Mouse (Mus musculus): ENCODE measurements around the gene Gtse1.

Gtse1 gene

DNA sequence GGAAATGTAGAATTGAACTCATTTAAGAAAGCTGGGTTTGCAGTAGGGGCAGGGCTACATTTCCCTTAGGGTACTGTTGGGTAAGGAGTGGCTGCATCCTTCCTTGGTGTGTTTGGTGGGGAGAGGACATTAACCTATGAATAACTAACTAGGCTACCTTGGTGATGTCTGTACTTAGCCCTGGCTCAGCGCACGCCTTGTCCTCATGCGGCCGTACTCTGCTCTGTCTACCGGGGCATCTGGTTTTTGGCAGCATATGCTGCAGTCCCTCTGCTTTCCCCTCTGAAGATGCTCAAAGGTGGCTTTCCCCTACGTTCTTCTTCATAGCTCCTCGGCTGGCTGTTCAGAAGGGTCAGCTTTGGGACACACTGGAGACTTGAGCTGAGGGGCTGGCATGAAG lies 17.8 kb downstream of the Gtse1 start:
- no peak for DNase-seq (ENCODE audit: low read depth)

DNA sequence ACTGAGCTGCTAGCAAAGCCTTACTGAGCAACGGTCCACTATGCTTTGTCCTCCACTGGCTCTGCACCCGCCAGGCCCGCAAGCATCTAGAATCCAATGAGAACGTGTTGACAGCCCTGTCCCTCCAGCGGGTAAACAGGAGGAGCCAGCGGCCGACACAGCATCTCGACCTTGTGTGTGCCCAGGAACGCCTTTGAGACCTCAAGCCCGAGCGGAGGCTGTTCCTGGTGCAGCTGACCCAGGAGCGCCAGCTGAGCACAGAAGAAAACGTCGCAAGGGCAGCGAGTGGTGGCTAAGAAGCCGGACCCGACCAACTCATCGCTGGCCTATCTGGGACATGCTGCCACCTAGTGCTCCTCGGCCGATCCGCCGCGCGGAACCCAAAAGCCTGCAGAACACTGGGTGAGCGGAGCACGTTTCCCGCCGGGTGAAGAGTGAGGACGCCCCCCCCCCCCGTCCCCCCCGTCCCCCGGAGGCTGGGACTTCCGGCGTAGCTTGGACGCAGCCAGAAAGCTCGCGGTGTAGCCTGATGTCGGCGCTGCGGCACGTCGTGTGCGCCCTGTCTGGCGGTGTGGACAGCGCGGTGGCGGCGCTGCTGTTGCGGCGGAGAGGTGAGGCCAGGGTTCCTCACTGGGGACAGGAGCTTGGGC lies 19.4 kb downstream of the Gtse1 start, which contains the start of gene Trmu:
Gene Trmu, plus strand, starts transcription at position 465 of the 650 bp plus-strand sequence.
- peak; percentile 93 for DNase-seq (ENCODE audit: low read depth)

DNA sequence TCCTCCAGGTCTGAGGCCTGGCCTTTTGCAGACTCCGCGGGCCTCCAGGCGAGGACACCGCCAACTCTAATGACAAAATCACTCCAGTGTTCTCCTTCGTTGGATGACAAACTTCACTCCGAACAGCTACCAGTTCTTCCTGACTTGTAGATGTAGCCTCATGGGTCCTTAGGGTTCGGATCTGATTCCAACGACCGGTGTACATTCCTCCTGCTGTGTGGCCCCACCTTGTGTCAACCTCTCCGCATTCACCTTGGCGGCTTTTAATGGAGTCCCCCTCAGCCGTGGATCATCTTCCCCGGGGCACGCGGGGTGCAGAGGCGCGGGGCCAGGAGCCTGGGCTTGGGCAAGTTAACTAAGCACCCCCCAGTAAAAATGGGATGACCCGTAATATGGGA lies 20.0 kb downstream of the Gtse1 start:
- no peak for DNase-seq (ENCODE audit: low read depth)

DNA sequence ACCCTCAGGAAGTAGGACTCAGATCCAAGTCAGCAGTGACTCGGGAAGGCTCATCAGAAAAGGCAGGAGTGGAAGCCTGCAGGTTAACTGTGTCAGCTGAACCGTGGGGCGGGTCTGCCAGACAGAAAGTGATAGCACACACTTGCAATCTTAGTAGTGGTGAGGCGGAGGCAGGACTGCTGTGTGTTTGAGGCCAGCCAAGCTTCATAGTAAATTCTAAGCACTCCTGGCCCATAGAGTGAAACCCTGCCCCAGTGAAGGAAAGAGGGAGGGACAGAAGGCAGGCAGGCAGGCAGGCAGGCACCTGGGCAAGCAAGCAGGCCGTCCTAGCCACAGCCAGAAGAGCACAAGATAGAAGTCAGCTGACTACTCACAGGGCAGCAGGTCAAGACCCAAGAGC lies 26.1 kb downstream of the Gtse1 start:
- DNase-seq (ENCODE audit: low read depth) = no peak

DNA sequence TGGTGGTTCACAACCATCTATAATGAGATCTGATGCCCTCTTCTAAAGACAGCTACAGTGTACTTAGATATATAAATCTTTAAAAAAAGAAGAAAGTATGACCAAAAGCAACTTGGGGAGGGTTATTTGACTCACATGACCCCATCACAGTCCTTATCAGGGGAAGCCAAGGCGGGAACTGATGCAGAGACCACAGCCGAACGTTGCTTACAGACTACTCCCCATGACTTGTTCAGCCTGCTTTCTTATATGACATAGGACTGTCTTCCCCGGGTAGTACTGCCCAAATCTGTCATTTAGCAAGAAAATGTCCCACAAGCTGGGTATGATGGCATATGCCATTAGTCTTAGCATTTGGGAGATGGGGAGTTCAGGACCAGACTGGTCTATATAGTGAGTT lies 29.7 kb downstream of the Gtse1 start:
- DNase-seq (ENCODE audit: low read depth) = no peak

DNA sequence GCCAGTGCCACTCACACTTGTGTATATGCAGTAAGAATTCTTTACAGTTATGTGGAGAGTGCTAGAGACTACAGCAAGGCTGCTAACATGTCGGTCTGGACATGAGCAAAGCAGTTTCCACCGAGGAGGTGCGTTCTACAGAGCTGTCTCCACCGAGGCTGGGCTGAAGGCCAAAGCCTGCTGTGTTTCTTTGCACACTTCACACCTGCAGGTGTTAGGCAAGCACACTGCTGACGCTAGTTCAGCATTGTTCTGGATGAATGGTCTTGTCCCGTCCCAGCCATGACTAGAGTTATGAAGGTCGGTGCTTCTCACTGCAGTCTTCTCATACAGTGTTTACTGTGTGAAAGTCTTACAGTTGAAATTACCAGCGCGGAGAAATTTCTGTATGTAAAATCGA lies 32.4 kb downstream of the Gtse1 start:
- no peak for DNase-seq (ENCODE audit: low read depth)

DNA sequence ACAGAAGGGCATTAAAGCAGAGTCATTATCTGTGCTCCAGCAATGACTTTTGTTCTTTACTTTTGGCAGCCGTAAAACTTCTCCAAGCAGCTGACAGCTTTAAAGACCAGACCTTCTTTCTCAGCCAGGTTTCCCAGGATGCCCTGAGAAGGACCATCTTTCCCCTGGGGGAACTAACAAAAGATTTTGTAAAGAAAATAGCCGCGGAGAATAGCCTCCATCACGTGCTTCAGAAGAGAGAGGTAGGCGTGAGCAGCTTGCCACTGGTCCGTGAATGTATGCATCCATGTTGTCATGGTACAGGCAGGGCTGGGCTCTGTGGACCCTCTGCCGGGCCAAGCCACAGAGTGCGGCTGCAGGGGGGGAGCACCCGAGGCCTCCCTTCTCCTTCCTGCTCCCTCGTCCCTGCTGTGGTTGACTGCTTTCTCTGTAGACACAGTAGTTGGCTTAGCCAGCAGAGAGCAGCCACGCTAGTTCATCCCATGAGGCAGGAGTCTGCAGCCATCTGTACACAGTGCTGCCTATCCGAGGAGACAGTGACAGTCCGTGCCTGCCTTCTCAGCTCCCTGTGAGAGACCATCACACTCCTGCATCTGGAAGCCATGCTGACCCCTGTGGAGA lies 33.1 kb downstream of the Gtse1 start:
- no peak for DNase-seq (ENCODE audit: low read depth)

DNA sequence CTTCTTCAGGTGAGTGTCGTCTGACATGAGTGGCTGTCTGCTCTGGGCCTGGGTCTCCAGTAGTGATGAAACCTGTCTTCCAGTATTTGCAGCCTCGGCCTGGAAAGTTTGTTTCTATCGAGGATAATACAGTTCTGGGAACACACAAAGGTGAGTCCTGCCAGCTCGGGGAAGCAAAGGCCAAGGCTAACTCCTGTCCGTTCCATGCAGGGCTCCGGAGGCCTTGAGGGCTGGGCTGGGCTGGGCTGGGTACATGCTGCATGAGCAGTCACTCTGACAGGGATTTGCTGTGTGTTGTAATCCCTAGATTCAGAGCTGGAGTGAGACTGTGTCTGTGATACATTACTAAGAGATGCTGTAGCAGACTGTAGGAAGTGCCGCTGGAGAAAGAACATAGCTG lies 34.3 kb downstream of the Gtse1 start:
- DNase-seq (ENCODE audit: low read depth) = no peak

DNA sequence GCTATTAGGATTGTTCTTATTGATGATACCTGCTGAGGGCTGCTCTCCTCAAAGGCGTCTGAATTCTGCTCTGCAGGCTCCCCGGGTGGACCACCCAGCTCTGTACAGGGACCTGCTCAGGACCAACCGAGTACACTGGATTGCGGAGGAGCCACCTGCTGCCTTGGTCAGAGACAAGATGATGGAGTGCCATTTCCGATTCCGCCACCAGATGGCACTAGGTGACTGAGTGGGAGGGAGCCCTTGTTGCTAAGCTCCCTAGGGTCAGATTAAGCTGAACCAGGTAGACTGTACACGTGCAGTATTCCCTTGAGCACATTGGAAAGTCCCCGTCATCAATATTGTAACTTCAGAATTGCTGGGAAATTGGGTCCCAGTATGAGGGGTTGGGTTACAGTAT lies 36.7 kb downstream of the Gtse1 start:
- DNase-seq (ENCODE audit: low read depth) = peak; percentile 89

DNA sequence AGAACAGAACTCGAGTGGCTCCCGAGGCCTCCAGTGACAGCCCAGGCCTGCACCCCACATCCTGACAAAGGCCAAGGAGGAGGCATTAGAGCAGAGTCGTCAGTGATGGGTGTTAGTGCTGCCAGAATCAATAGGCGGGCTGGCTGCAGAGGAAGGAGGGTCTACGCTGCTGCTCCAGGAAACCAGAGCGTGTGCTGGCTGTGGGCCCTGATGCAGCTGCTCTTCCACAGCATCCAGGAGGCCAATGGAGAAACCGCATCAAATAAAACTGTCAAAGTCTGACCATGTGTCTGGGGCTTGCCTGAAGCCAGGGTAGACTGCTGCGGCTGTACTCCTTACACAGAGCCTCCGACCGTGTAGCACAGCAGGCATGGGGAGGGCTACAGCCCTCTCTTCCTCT lies 37.6 kb downstream of the Gtse1 start:
- DNase-seq (ENCODE audit: low read depth) = no peak

DNA sequence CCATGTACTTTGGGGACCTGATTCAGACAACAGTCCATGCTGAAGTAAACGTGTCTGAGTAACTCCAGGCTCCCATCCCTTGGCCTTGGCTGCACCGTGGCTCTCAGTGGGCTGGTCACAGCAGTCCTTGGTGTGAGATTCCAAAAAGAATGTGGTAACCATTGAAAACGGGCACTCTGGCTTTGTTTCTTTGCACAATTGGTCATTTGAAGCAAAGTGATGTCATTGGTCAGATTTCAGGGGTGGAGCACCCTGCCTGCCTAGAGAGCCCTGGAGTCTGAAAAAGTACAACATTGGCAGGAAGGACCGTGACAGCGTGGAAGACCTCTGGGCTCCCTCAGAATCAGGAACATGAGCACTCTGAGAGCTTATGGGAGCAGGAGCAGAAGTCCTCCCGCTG lies 39.9 kb downstream of the Gtse1 start:
- DNase-seq (ENCODE audit: low read depth) = no peak

DNA sequence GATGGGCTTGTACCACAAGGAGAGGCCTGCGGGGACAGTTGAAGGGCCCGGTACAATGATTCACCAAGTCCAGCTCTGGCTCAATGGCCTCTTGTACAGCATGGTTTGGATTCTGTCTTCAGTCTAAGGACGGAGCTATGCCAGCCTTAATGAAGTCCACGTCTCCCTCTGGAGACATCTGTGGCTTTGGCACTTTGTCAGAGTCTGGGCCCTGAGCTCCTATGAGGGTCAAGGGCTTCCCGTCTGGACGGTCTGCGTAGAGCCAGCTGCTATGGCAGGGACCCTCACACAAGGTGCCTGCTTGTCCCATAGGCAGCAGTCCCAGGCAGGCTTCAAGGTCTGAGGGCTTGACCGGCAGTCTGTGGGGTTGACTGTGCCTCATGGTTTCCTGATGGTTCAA lies 40.8 kb downstream of the Gtse1 start:
- DNase-seq (ENCODE audit: low read depth) = no peak

DNA sequence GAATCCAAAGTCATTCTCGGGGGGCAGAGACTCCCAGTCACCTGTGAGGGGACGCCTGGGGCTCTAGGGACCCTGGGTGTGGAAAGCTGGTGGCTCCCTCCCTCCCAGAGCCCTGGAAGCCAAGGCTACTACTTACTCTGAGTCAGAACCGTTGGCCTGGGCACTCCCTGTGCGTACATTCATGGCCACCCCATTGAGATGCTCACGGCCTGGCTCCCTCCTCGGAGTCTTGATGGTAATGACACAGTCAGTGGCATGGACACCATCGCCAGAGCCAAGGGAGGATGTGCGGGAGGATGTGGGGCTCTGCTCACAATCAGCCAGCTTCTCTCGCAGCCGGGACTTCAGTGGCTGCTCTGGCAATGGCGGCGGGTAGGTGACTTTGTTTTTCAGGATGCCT lies 41.3 kb downstream of the Gtse1 start:
- no peak for DNase-seq (ENCODE audit: low read depth)

DNA sequence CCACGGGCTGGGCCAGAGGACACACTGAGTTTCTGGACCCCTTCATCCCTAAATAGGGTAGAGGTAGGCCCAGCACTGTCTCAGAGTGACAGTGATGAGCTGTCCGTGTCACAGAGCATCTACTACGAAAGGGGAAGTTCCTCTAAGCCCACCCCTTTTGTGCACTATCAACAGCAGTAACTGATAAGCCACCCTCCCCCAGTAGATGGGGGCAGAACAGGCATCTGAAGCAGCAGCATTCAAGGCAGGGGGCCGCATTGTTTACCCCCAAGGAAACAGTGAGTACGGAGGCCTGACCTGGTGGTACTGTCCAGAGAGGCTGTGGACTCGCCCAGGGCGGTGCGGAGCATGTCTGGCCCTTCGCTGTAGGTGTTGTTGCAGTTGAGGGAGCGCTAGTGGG lies 43.0 kb downstream of the Gtse1 start:
- no peak for DNase-seq (ENCODE audit: low read depth)

DNA sequence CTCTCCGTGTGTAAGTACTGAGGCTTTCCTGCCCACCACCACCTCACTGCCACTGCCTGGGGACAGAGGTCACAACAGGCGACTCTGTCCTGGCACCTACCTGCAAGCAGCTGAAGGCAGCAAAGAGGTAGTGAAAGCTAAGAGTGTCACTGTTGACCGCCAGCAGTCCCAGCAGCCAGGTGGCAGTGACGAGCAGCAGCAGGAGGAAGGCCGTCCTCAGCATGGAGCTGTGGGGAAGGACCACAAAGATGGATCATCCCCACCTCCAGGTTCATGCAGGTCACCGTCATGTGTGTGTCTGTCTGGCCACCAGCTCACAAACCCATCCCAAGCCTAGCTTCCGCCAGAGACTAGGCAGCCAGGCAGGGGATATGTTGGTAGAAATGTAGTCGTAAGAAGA lies 44.3 kb downstream of the Gtse1 start:
- DNase-seq (ENCODE audit: low read depth) = no peak

DNA sequence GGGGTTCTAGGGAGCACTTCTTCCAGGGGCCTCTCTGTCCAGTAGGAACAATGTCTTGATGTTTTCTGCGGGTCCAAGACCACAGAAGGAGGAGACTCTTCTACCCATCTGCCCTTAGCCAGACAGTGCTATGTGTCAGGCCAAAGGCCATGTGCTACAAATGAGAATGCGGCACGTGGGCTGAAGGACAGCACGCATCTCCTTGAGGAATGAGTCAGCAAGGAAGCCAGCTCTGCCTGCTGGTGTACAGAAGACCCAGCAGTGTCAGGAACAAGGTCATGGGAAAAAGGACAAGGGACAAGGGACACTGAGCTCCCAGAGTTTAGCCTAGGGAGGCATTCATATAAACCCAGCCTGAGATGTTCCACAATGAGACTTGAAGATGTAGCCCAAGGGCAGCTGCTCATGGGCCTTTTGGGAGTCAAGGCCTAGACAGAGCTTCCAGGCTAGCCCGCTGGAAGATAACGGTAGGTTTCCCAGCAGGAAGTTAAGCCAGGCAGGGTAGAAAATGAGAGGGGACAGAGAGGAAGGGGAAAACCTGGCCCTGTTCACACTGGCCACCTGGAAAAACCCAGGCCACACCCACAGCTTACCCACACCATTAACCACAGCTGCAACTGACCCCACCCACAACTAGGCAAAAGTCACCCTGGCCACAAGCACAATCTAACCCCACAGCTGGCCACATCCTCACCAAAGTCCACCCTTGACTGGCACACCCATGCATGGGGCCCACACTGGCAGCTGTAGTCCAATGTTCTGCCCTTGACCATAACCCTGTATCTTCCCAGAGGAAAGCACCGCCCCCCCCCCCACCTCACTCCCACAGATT lies 49.3 kb downstream of the Gtse1 start:
- DNase-seq (ENCODE audit: low read depth) = no peak

DNA sequence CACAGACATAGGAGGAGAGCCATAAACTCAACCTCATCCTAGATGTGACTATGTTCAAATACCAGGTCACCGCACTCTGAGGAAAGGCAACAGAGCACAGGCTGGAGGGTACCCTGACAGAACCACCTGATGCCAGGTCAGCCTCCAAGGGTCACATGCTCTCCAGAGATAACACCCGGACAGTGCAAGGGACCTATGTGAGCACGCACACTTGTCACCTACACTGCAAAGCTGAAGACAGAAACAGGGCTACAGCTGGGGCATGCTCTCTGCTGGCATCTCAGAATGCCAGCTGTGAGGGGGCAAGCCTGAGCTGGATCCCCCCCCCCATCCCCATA lies 49.9 kb downstream of the Gtse1 start:
- no peak for DNase-seq (ENCODE audit: low read depth)

DNA sequence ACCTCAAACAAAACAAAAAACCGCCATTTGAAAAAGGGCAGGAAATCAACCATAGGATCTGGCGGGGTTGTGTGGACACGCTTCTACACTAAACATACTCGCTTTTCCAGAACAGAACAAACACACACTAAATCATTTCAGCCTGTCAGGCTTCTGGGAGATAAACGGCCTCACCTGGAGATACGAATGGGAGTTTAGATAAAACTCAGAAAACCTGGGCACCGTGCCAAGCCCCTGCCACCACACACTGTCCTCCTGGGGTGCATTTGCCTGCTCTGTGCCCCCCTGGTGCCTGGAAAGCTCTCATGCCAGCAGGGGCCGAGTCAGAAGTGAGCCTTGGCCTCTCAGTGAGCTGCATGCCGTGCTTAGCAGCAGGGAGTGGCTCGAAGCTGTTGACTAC lies 50.4 kb downstream of the Gtse1 start:
- no peak for DNase-seq (ENCODE audit: low read depth)

DNA sequence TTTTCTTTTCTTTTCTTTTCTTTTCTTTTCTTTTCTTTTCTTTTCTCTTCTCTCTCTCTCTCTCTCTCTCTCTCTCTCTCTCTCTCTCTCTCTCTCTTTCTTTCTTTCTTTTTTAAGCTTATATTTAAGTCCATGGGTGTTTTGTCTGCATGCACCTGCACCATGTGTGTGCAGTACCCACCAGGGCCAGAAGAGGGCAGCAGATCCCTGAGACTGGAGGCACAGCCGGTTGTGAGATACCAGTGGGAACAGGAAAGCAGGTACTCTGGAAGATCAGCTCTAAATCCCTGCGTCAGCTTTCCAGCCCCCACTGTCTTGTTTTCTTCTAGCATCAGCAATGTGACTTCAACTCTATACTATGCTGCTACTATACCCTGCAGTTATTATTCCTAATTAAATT lies 54.1 kb downstream of the Gtse1 start:
- peak; percentile 86 for DNase-seq (ENCODE audit: low read depth)

DNA sequence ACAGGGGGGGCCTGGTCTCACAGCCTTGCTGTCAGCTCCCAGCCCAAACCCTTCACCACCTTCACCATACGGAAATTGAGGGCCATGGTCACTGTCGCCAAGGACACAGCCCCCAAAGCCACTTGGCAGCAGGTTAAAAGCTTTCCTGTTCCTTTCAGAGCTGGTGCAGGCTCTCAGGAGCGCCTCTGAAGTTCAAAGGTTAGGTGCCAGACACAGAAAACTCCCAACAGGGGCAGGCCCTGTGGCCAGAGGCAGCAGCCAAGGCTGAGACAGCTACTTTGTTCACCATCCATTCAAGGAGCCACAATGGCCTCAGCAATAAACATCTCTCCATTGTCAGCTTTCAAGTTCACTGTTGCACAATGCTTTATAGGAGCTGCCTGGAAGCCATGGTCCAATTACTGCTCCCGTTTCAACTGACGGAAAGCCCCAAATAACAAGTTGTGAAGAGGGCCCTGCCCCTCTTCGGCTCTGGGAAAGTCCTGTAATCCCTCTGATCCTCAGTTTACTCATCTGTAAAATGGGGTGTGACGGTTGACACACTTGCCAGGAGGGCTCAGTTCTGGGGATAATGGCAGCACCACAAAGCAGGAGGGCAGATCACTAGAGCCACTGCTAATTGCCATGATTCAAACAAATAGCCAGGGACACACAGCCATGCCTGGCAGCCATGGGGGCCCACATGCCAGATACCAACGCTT lies 59.8 kb downstream of the Gtse1 start:
- DNase-seq (ENCODE audit: low read depth) = no peak

DNA sequence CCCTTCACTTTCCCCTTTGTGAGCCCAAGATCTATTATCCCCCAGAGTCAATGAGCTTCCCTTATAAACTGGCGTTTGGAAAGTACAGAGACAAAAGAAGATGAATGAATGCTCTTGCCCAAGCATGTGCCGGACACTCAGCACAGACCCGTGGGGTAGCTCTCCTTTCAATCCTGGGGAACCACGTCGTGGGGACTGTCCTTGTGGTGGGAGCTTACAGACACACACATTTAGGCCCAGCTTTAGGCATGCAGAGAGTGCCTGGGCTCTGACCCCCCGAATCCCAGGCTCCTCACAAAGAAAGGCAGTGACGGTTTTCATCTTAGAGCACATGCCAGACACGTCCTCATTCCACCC lies 60.3 kb downstream of the Gtse1 start:
- DNase-seq (ENCODE audit: low read depth) = no peak

DNA sequence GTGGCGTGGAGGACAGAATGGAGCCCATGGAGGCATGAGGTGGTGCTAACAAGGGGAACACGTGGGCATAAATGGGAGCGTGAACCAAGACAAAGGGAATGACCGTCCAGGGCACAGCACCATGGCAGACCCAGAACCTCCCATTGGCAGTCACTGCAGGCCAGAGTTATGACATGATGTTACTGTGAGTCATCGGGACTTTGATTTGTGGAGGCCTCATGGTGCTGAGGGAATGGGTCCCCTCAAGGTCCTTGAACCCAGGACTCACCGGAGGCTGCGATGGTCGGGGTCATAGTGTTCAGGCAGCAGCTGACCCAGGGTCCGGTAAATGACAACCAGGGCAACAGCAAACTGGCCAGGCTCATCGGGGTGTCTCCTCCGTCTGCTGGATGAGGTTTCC lies 62.3 kb downstream of the Gtse1 start:
- no peak for DNase-seq (ENCODE audit: low read depth)
